Mouse (Mus musculus): ENCODE results near the gene Gm49380.

Gene Gm49380

GRCm38 (mm10) chr9:44076764-44077120 is 36.6 kb downstream of the Gm49380 start:
- in situ Hi-C loops (cut with MboI, MseI) = loop anchor here (25.0 kb wide), 3 partner anchors 339 to 1964 kb away; partner anchors contain the start of genes Nectin1 and Sorl1

- in situ Hi-C loops (cut with MboI, MseI) = loop anchor here (25.0 kb wide), 3 partner anchors 339 to 1964 kb away; partner anchors contain the start of genes Nectin1 and Sorl1
These were observed 37.1 kb downstream of the Gm49380 start for GRCm38 (mm10) chr9:44075996-44076763.

GRCm38 (mm10) chr9:44075276-44075995 is 37.9 kb downstream of the Gm49380 start:
- in situ Hi-C loops (cut with MboI, MseI) = loop anchor here (25.0 kb wide), 3 partner anchors 338 to 1963 kb away; partner anchors contain the start of genes Nectin1 and Sorl1

- in situ Hi-C loops (cut with MboI, MseI) = loop anchor here (25.0 kb wide), 3 partner anchors 337 to 1962 kb away; partner anchors contain the start of genes Nectin1 and Sorl1
These were observed 38.7 kb downstream of the Gm49380 start for GRCm38 (mm10) chr9:44074395-44075275.

GRCm38 (mm10) chr9:44073115-44073514 is 40.2 kb downstream of the Gm49380 start:
- in situ Hi-C loops (cut with MboI, MseI) = no loop called here

GRCm38 (mm10) chr9:44072599-44072915 is 40.7 kb downstream of the Gm49380 start:
- in situ Hi-C loops (cut with MboI, MseI) = no loop called here

- in situ Hi-C loops (cut with MboI, MseI) = no loop called here
These were observed 41.2 kb downstream of the Gm49380 start for GRCm38 (mm10) chr9:44071914-44072598.

- in situ Hi-C loops (cut with MboI, MseI) = no loop called here
These were observed 42.5 kb downstream of the Gm49380 start for GRCm38 (mm10) chr9:44070844-44071231.

- in situ Hi-C loops (cut with MboI, MseI) = no loop called here
These were observed 43.0 kb downstream of the Gm49380 start for GRCm38 (mm10) chr9:44070113-44070843.

- in situ Hi-C loops (cut with MboI, MseI) = no loop called here
These were observed 44.0 kb downstream of the Gm49380 start for GRCm38 (mm10) chr9:44069252-44069651.

GRCm38 (mm10) chr9:44067960-44068330 is 45.4 kb downstream of the Gm49380 start:
- in situ Hi-C loops (cut with MboI, MseI) = no loop called here

GRCm38 (mm10) chr9:44067241-44067959 is 45.9 kb downstream of the Gm49380 start:
- in situ Hi-C loops (cut with MboI, MseI) = no loop called here

- in situ Hi-C loops (cut with MboI, MseI) = no loop called here
These were observed 46.5 kb downstream of the Gm49380 start, which contains the start of gene Usp2 for GRCm38 (mm10) chr9:44066785-44067225. Gene Usp2 (plus strand): TSS chr9:44067021.

- in situ Hi-C loops (cut with MboI, MseI) = no loop called here
These were observed 48.1 kb downstream of the Gm49380 start for GRCm38 (mm10) chr9:44065177-44065576.

GRCm38 (mm10) chr9:44058606-44059005 is 54.7 kb downstream of the Gm49380 start:
- in situ Hi-C loops (cut with MboI, MseI) = no loop called here

- in situ Hi-C loops (cut with MboI, MseI) = no loop called here
These were observed 59.4 kb downstream of the Gm49380 start for GRCm38 (mm10) chr9:44053936-44054335.

GRCm38 (mm10) chr9:44052855-44053254 is 60.4 kb downstream of the Gm49380 start:
- in situ Hi-C loops (cut with MboI, MseI) = no loop called here

- in situ Hi-C loops (cut with MboI, MseI) = loop anchor here (5.0 kb wide), 1 partner anchor 57 kb away; no protein-coding TSS in a partner anchor
These were observed 63.7 kb downstream of the Gm49380 start for GRCm38 (mm10) chr9:44049381-44050165.
